Mouse (Mus musculus) frontal cortex, postnatal 10 days (tissue): Measurements from ENCODE around the gene Bcl2l13.

Source experiments
- DNase-seq, 2 experiments: peaks; one replicate each; pipeline ENCODE4 v3.0.0; 2022; ENCODE audit warnings: low spot score in 2 of 2, mixed read lengths in 1 of 2

Gene Bcl2l13

DNA sequence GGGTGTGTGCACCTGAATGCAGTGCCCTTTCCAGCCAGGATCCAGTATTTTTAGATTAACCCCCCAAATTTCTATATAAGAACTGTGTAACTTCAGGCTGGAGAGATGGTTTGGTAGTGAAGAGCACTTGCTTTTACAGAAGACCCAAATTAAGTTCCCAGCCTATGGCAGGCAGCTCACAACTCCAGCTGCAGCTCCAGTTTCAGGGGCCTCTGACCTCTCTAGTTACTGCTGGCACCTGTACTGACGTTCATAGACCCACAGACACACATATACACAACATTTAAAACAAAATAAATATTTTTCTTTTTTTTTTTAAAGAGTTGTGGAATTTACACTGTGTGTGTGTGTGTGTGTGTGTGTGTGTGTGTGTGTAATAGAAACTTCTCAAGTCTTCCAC is 93.4 kb downstream of the Bcl2l13 start:
- no peak for DNase-seq

DNA sequence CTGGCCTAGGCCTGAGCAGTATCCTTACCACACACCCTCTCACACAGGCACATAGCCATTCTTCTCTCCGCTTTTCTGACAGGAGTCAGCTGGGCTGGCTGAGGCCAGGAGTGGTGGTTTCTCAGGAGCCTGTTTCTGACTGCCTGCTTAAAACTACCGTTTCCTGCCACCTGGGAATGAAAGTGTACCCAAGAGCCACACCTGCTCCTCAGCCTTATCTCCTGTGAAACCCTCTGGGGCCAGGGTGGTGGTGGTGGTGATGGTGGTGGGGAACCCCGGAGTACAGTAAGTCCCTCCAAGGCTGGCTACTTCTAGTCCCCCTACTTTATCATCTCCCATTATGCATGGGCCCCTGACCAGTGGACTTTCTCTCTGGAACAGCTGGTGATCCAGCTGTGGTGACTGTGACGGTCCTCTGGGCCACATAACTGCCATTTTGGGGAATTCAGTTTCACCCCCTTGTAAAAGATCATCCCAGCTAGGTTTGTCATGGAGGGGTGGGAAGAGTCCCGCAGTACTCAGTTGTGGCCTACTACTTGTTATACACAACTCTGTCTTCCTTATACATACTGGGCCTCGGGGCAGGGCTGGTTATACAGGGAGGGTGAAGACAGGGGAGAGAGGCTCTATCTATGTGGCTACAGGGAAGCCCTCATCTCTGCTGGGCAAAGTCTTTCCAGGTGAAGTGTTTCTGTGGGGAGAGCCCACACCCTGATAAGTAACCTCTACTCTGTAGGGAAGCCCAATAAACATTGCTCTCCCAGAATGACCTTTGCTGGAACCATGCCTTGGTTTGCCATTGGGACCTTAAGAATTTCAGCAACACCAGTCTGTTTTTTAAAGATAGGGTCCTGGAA is 94.7 kb downstream of the Bcl2l13 start:
- no peak for DNase-seq

DNA sequence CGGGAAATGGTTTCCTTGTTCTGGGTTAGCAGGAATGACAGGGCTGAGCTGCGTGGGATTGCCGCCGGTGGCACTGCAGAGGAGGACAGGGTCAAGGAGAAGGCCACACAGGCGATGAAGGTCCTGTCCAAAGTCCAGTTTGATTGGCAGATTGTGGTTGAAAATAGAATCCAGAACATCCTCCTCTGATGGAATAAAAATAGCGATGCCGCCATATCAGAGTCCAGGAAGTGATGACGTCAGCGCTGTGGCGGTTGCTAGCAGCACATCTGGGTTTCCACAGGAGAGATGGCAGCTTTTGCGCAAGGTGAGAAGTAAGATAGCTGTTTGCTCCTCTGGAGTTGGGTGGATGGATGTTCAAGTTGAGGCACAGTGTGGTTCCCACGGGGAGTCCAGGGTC is 96.6 kb downstream of the Bcl2l13 start:
- DNase-seq, result no peak

DNA sequence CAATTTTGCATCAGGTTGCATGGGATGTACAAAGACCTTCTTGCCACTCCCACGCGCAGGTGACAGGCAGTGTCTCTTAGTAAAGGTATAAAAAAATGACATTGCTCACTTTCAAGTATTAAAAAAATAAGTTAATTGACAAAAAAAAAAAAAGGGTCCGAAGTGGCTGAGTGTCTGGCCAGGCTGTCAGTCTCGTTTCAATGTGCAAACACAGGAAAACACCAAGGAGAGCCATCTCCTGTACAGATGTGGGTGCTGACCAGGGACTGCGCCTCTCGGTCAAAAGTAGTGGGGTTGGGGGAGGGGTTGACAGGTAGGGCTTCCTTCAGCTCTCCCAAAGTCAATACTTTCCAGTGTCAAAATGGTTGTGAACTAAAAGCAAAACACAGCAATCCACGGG is 97.7 kb downstream of the Bcl2l13 start:
- no peak for DNase-seq

DNA sequence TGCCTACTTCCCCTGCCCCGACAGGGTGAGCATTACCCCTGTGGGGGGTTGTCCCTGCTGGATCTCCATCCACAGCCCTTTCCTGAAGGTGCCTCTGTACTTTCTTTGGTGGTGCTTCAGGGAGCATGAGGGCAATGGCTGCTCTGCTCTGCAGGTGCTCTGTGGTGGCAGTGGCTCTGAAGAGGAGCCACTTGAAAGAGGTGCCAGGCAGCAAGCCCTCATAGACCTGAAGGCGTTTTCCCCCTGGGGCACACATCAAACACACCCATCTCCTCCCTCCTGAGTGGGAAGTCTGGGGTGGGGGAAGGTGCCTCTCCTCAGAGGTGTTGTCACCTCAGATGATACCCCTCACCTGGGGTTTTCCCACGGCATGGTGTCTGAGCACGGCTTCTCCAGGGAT is 98.2 kb downstream of the Bcl2l13 start:
- DNase-seq, result no peak

DNA sequence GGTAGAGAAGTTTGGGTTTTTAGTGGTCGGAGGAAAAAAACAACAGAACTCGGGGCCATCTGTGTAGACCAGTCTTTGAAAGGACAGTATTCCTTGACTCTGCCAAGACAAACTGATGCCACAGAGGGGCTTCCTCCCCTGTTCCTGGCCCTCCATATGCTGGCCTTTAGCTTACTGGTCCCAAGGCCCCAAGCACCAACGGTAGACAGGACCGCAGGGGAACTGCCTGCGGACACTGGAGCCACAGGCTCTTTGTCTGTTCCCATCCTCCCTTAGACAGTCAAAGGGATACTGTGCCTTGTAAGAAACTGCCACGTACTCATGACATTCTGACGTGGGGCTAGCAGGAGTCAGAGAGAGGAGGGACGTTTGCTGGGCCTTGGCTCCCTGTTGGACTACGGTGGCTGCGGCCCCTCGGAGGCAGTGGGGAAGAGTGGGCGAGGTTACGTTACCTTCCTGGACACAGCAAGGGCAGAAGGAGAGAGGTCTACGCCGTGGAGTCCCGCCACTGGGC is 101.1 kb downstream of the Bcl2l13 start:
- no peak for DNase-seq

DNA sequence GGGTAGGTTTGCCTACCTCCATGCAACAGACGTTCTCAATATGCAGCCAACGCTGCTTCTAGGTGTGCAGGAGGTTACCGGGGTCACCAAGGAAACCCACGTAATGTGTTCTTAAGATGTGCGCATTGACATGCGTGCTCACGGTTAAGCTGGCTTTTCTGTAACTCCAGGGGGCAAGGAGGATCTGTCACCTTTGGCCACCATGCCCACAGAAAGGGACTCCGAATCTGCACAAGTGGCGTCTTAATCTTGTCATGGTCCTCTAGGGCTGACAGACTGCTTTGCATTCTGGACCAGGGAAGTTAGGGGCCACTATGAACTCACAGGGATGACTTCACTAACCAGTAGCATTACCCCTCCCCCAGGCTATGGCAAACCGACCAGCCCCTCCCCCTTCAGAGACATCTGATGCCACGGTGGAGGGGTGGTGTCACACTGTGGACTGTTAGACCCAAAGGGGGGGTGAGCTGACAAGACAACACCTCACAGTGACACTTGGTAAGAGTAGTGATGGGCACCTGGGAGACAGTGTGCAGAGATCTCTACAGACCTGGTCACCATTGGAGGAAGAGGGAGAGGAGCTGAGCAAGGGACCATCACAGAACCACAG is 102.1 kb downstream of the Bcl2l13 start:
- DNase-seq, result no peak

DNA sequence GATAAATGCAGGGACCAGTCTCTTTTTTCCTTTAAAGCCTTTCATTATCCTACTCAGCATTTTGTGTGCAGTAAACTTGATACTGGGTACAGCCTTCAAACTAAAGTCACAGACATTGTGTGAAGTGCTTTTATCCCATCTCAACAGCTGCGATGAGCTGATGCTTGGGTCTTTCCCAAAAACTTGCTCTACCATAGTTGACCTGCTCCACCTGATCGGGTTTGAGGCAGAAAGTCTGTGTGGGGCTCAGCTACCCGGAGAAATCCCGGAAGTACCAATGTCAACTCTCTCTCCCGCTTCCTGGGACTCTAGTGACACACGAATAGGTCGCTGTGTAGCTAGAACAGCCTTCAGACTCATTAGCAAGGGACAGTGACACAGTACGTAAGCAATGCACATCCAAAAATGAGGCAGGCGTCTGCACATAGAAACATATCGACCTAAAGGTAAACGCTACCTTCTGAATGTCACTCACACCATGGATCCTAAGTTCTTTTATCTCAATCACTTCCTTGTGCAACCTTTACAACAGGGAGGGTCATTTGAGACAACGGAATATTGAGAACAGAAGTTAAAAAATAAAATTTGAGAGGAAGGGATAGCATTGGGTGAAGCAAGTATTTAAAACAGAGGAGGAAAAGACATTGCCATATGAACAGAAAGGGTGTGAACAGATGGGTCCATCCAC is 102.9 kb downstream of the Bcl2l13 start:
- no peak for DNase-seq

DNA sequence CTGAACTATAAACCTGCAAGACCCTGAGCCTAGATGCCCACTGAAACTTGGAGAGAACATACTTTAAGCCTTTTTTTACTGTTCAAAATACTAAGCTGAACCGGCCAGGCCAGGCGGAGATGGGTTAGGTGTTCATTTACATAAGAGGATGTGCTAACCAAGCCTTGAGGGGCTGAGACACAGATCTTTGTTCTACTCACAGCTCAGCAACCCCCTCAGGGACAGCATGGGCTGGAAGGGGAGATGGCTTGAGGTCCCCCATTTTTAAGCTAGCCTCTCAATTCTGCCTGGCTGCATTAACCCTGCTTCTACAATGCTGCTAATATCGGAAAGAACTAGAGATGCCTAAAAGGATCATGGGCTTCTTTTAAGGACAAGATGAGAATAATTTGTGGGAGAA is 103.8 kb downstream of the Bcl2l13 start:
- no peak for DNase-seq

DNA sequence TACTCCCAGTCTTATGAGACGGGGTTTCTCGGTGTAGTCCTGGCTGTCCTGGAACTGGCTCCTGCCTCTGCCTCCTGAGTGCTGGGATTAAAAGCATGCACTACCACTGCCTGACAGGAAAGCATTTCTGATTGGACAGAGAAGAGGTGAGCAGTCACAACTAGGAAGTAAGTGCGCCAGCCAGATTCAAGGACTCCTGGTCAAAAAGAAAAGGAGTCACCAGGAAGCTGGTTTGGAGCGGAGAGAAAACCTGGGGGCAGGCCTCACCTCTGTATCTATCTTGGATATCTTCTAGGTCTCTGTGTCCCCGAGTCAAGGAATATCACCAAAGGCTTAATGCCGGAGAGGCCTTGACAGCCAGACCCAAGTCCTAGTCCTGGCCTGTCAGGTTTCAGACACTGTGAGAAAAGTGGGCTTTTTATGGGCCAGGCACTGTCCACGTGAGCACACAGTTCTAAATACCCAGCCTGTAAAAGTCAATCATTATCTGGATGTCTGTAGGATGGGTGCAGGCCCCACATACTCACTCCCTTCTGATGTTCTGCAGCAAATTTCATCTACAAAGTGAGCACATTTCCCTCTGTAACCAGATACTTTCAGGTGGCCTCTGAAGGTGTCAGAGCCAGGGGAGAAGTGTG is 104.6 kb downstream of the Bcl2l13 start:
- DNase-seq, result no peak

DNA sequence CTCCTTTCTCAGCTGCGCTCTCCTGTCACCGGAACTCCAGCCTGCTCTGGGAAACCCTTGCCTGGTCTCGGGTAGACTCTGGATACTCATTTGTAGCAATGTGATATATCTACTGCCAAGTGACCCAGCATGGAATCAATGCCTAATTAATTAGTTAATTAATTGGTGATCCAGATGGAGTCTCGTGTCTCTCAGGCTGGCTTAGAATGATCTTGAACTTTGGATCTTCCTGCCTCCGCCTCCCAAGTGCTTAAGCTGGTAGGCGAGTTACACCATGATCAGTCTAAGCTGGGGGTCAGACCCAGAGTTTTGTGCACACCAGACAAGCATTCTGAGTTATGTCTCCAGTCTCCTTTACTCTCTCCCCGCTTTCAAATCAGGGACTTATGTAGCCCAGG is 105.1 kb downstream of the Bcl2l13 start:
- DNase-seq, result no peak

DNA sequence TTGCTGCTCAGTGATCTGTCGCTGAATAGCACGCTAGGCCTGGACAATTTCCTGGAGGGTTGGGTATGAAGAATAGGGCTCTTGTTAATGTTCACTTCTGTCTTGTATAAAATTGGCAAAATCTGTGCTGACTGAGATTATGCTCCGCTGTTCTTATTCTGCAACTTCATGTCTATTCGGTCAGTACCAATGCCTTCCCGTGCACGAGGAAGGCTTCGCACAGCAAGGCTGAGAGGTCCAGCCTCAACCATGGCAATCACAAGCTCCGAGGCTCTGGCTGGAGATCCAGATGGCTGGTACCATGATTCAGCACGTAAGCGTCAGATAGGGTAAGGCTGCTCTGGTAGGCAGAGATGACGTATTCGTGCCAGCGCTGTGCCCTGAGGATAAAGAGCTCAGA is 105.6 kb downstream of the Bcl2l13 start:
- DNase-seq, result no peak
